Mouse (Mus musculus): ENCODE measurements at regions not wholly inside any gene's neighbourhood (a gene's known extent, or its start where the extent isn't known, plus 50 kb on each side); places are given as distances from the start of the nearest gene placed in this dataset.

DNA sequence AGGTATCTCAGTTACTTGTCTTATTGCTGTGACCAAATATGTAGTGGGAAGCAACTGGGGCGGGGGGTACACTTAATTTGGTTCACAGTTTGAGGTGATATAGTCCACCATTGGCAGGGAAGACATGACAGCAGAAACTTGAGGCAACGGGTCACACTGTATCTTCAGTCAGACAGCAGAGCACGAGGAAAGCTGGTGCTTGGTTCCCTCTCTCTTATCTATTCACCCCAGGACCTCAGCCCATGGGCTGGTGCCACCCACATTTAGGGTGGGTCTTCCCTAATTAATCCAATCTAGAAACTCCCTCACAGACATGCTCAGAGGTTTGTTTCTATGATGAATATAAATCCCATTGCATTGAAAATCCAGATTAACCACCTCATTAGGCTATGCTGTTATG, 56.5 kb downstream of the Otud1 start:
- ATAC-seq = peak; percentile 80; the same call in 1 of the 2 replicates
- Histone ChIP-seq H3K36me3 (no peaks in the 10 kb centered on the region), H3K27ac (no peak overlapping the region), H3K9me3 (replicated peaks) (no peaks in the 10 kb centered on the region), H3K4me1 (peaks cover 15% of the 10 kb centered on the region), H3K4me3 (no peak overlapping the region), H3K4me2 (no peak overlapping the region), H3K27me3 (replicated peaks) (no peaks in the 10 kb centered on the region), H3K9ac (no peak overlapping the region)
- WGBS (ENCODE audit: insufficient replicate concordance) = 21% methylated on average over 3 of the region's 3 CpGs

DNA sequence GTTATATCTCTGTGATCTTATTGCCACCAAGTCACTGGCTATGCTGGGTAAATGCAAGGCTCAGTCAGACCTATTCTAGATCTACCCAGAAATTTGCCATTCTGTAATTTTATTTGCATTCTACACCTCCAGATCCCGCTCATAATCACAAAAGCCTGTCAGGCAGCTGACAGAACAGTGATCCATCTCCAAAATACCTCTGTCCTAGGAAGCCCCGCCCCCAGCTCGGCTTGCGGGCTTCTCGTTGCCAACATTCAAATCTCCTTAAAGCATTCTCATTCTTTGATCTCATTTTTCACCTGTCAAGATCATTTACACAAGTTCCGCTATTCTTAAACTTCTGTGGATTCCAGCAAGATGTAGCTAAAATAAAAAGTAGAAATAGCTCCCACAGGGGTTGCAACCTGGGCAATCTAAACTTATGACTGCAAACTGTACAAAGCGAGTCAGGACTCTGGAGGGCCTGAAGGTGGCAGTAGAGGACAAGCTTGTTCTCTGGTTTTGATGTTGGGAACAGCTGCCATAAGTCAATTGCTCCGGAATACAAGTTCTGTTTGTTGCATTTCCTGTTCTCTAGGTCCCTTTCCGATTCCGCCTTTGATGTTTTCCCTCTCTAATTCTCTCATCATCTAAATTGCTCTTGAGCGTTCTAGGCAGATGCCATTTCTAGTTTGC, 58.1 kb downstream of the Otud1 start:
- Histone ChIP-seq H3K27me3 (replicated peaks) (no peaks in the 10 kb centered on the region), H3K36me3 (no peaks in the 10 kb centered on the region), H3K4me3 (no peak overlapping the region), H3K4me1 (peaks cover 15% of the 10 kb centered on the region), H3K4me2 (peak overlapping the region; percentile 52), H3K9me3 (replicated peaks) (no peaks in the 10 kb centered on the region), H3K27ac (no peak overlapping the region), H3K9ac (no peak overlapping the region)
- WGBS (ENCODE audit: insufficient replicate concordance) = 21% methylated on average over 11 of the region's 11 CpGs
- ATAC-seq = peak; percentile 61

DNA sequence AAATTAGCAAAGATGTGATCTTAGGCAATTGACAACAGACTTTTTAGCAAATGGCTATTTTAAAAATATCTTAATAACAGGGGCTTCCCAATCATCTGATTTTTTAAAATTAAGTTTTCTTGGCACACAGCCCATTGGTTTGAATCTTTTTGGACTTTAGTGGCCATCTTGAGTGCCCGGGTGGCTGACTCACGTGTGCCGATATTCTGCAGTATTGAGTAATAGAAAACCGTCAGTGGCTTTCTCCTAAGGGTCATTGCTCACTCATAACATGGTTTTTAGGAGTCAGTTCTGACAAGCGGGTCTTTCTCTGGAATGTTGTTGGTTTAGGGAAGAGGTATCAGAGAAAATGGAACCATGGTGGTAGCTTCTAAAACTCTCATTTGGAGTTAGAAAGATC, 58.8 kb downstream of the Otud1 start:
- H3K4me3 ChIP-seq = no peak overlapping the region
- no peak overlapping the region for H3K9ac ChIP-seq
- no peak overlapping the region for H3K27ac ChIP-seq
- H3K9me3 ChIP-seq (replicated peaks) = no peaks in the 10 kb centered on the region
- 83% methylated on average over 5 of the region's 5 CpGs for WGBS (ENCODE audit: insufficient replicate concordance)
- no peak for ATAC-seq
- no peaks in the 10 kb centered on the region for H3K27me3 ChIP-seq (replicated peaks)
- no peak overlapping the region for H3K4me2 ChIP-seq
- H3K4me1 ChIP-seq = peaks cover 15% of the 10 kb centered on the region
- H3K36me3 ChIP-seq = no peaks in the 10 kb centered on the region

DNA sequence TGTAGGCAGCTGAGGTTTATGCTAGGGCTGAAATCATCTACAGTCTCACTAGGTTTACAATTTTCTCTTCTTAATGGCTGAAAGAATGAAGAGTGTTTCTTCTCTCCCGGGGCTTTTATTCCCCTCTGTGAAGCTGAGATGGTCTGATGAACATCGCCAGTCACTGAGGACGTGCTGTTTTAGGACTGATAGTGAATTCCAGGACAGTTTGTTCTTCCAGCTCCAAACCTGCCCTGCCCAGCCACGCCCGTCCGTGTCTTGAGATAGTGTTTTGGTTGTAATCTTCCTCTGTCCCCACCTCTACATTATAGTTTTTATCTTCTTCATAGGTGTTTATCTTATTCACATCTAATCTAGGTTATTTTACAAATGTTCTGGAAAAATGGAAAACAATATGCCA, 68.5 kb downstream of the Otud1 start:
- no peaks in the 10 kb centered on the region for H3K36me3 ChIP-seq
- peaks cover 6% of the 10 kb centered on the region; the same call in 1 of the 2 replicates for H3K4me1 ChIP-seq
- 55% methylated on average over 6 of the region's 6 CpGs for WGBS (ENCODE audit: insufficient replicate concordance)
- no peak for ATAC-seq
- no peaks in the 10 kb centered on the region for H3K27me3 ChIP-seq (replicated peaks)
- no peak overlapping the region for H3K27ac ChIP-seq
- no peak overlapping the region for H3K4me3 ChIP-seq
- H3K4me2 ChIP-seq = no peak overlapping the region
- H3K9ac ChIP-seq = no peak overlapping the region
- H3K9me3 ChIP-seq (replicated peaks) = no peaks in the 10 kb centered on the region

DNA sequence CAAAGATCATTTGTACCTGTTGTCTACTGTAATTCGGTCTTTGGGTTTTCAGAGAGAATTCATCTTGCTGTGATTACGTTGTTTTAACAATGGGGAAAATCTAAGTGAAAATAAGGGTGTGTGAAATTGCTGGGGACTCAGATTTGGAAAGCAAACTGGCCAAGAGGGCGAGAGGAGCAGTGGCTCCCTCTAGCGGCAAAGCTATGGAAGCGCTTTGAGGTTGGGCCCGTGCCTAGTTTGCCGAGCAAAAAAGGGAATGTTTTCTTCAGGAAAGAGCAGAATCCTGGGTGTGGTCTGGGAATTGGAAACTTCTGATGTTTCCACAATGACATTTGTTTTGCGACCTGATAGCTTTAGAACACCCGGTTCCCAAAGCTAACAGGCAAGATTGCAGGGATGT, 69.4 kb downstream of the Otud1 start:
- WGBS (ENCODE audit: insufficient replicate concordance) = 9% methylated on average over 9 of the region's 9 CpGs
- Histone ChIP-seq H3K27ac (no peak overlapping the region), H3K9me3 (replicated peaks) (no peaks in the 10 kb centered on the region), H3K4me3 (no peak overlapping the region), H3K9ac (no peak overlapping the region), H3K4me1 (peaks cover 6% of the 10 kb centered on the region; the same call in 1 of the 2 replicates), H3K4me2 (no peak overlapping the region), H3K27me3 (replicated peaks) (no peaks in the 10 kb centered on the region), H3K36me3 (no peaks in the 10 kb centered on the region)
- no peak for ATAC-seq

DNA sequence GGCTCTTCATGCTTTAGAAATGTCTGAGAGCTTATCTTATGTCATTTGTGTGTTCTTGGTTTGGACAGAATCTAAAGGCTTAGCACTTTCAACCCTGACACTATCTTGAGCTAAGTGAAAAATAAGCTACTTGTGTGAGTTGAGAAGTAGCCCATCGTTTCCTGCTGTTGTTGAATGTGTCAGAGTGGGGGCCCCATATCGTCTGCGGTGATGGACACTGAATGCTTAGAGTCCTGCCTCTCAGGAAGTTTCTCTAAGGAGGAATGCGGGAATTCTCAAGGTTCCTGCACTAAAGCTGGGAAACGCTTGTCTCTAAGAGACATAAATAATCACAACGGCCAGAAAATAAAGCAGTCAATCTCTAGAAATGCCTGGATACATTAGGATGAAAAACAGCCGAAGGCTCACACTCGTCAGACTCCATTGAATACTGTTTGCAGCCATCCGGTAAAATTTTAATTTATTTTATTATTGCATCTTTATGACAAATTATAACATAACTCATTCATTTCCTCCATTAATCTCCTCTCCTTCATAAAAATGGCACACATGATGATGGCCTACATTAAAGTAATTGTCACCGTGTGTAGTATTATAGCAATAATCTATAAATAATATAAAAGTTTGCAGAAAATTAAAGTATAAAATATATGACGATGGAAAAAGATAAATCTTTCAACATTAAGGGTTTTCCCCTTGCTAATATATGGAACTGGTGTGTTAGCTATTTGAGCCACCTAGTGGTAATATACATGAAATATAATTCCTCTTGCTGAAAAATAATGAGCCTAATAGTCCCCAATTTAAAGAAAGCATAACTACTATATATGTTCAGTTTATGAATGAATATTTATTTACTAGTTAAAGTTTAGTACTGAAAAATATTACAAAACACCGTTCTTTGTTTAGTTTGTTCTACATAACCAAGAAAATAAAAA, 75.6 kb downstream of the Otud1 start:
- no peak for ATAC-seq
- H3K36me3 ChIP-seq = no peaks in the 10 kb centered on the region
- H3K27ac ChIP-seq = no peak overlapping the region
- no peaks in the 10 kb centered on the region for H3K4me1 ChIP-seq
- no peak overlapping the region for H3K4me3 ChIP-seq
- no peaks in the 10 kb centered on the region for H3K27me3 ChIP-seq (replicated peaks)
- H3K9me3 ChIP-seq (replicated peaks) = no peaks in the 10 kb centered on the region
- 53% methylated on average over 12 of the region's 12 CpGs for WGBS (ENCODE audit: insufficient replicate concordance)
- H3K9ac ChIP-seq = no peak overlapping the region
- no peak overlapping the region for H3K4me2 ChIP-seq

DNA sequence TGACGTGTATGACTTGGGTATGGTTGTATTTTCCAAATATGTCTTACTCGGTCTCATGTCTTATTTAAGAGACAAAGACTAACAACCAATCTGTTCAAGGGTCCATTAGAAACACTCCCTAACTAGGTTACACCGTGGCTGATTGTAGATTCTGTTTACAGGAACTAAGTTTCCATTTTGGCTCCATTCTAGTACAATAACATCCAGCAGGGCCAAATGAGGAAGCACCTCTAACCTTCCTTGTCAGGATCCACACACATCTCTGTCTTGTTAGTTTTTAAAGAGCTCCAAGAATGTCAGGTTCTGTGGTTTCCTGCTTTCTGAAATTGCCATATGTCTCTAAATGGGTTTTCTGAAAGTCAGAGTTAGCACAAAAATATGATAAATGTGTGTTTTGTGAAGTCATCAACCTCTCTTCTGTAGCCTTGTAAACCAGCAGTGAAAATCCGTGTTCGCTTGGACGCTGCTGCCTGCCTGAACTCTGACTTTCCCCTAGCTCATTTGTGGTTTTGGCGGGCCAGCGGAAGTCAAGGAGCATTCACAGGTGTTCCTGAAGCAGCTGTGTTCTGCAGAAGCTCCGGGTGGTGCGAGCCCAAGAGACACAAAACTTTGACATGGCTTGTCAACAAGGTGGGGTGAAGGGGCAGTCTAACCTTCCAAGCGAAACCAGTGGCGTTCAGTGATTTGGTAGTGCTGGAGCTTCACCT, 76.8 kb downstream of the Otud1 start:
- 52% methylated on average over 12 of the region's 12 CpGs for WGBS (ENCODE audit: insufficient replicate concordance)
- Histone ChIP-seq H3K4me2 (no peak overlapping the region), H3K27ac (no peak overlapping the region), H3K36me3 (no peaks in the 10 kb centered on the region), H3K4me3 (no peak overlapping the region), H3K9ac (no peak overlapping the region), H3K27me3 (replicated peaks) (no peaks in the 10 kb centered on the region), H3K4me1 (no peaks in the 10 kb centered on the region), H3K9me3 (replicated peaks) (no peaks in the 10 kb centered on the region)
- no peak for ATAC-seq

DNA sequence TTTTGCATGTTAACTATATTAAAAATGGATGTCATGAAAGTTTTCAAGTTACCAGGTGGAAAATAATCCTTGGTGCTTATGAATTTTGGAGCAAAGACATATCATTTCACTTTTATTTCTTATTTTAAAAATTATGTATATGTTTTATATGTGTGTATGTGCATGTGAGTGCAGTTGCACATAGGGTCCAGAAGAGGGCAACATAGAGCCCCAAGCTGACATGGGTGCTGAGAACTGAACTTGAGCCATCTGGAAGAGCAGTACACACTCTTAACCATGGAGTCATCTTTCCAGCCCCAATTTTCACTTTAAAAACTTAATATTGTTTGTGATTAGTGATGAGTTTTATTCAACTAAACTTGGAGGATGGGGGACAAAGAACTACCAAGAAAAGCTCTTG, 84.0 kb downstream of the Otud1 start:
- no peak for ATAC-seq
- H3K27me3 ChIP-seq (replicated peaks) = no peaks in the 10 kb centered on the region
- no peak overlapping the region for H3K4me2 ChIP-seq
- H3K36me3 ChIP-seq = no peaks in the 10 kb centered on the region
- H3K9ac ChIP-seq = no peak overlapping the region
- no peaks in the 10 kb centered on the region for H3K9me3 ChIP-seq (replicated peaks)
- H3K4me1 ChIP-seq = no peaks in the 10 kb centered on the region
- no peak overlapping the region for H3K27ac ChIP-seq
- no peak overlapping the region for H3K4me3 ChIP-seq

DNA sequence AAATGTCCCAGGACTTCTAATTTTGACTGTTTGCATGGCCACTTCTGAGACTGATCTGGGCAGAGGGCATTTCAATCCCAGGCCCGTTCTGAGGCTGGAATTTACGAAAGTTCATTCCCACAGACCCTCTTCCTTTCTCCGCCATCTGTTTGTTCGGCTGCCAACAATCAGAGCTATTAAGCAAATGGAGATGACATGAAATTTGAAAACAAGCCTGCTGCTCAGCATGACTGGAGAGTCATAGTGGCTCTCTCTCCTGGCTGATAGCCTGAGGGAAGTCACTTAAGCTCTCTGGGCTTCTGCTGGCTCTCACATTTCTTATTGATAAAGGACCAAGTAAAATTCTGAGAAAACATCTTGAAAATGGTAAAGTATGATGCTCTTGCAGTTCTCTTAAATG, 85.9 kb downstream of the Otud1 start:
- H3K9ac ChIP-seq = no peak overlapping the region
- H3K27me3 ChIP-seq (replicated peaks) = no peaks in the 10 kb centered on the region
- 81% methylated on average over 4 of the region's 4 CpGs for WGBS (ENCODE audit: insufficient replicate concordance)
- no peak for ATAC-seq
- H3K4me1 ChIP-seq = no peaks in the 10 kb centered on the region
- H3K27ac ChIP-seq = no peak overlapping the region
- no peaks in the 10 kb centered on the region for H3K36me3 ChIP-seq
- H3K4me2 ChIP-seq = no peak overlapping the region
- H3K9me3 ChIP-seq (replicated peaks) = no peaks in the 10 kb centered on the region
- no peak overlapping the region for H3K4me3 ChIP-seq

DNA sequence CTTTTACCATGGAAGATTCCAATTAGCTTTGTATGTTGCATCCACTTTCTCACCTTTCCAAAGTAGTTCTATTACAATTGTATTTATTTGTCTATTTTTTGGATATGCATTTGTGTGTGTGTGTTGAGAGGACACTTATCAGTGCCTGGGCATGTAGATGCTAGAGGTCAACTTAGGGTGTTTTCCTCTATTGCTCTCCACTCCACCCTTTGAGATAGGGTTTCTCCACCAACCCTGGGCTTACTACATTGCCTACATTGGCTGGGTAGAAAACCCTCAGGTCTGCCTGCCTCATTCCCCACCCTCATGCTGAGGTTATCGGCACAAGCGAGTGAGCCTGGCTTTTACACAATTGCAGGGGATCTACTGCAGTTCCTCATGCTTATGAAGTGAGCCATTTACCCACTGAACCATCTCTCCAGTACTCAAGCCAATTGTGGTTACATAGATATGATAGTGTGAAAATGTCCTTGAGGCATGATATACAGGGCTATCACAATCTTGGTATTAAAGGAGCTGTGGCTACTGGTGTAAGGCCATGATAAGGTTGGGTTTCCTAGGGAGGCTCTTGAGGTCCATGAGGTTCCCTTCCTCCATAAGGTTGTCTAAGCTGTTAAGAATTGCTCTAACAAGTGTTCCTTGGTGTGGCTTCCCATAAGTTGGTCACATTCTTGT, 87.6 kb downstream of the Otud1 start:
- Histone ChIP-seq H3K4me2 (no peak overlapping the region), H3K27me3 (replicated peaks) (no peaks in the 10 kb centered on the region), H3K36me3 (no peaks in the 10 kb centered on the region), H3K9me3 (replicated peaks) (no peaks in the 10 kb centered on the region), H3K9ac (no peak overlapping the region), H3K27ac (no peak overlapping the region), H3K4me1 (no peaks in the 10 kb centered on the region), H3K4me3 (no peak overlapping the region)
- WGBS (ENCODE audit: insufficient replicate concordance) = 56% methylated on average over 2 of the region's 2 CpGs
- peak; percentile 75 for ATAC-seq

DNA sequence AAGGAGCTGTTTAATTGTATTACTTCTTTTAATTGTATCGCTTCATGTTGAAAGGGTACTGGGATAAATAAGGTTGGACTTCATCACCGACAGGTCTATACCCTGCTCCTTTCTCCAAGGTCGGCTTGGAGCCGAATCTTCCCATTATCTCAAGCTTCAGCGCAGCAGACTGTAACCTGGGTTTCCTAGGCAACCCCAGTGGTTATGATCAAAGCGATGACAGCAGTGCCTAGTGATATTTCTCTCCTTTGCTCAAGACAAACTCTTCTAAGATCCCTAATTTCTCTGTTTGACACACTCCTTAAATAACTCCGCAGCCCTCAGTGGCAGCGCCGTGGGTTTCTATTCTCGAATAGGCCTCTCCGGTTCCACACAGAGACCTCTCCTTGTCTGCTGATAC, 95.2 kb downstream of the Otud1 start:
- no peaks in the 10 kb centered on the region for H3K4me1 ChIP-seq
- H3K36me3 ChIP-seq = no peaks in the 10 kb centered on the region
- no peaks in the 10 kb centered on the region for H3K9me3 ChIP-seq (replicated peaks)
- H3K4me3 ChIP-seq = no peak overlapping the region
- H3K27me3 ChIP-seq (replicated peaks) = no peaks in the 10 kb centered on the region
- 76% methylated on average over 11 of the region's 11 CpGs for WGBS (ENCODE audit: insufficient replicate concordance)
- no peak for ATAC-seq
- no peak overlapping the region for H3K27ac ChIP-seq
- H3K9ac ChIP-seq = no peak overlapping the region
- no peak overlapping the region for H3K4me2 ChIP-seq

DNA sequence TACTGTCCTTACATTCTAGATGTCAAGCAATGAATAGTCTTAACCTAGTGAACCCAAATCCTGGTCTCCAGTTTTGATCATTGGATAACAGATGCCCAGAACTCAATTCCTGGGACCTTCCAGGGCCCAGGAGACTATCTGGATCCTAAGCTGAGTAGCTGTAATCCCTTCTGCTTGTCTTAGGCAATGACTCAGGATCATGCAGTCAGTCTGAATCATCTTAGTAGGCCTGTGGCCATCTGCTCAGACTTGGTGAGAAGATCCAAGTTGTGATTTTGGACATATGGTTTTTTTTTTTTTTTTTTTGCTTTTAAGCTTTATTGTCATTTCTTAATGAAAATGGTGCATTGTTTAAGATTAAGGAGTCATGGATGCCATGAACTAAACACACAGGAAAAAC, 95.9 kb downstream of the Otud1 start:
- ATAC-seq = no peak

More for the DNA sequence above, 95.9 kb downstream of the Otud1 start:
- H3K4me1 ChIP-seq = no peaks in the 10 kb centered on the region
- no peak overlapping the region for H3K27ac ChIP-seq
- no peak overlapping the region for H3K4me2 ChIP-seq
- no peak overlapping the region for H3K9ac ChIP-seq
- no peaks in the 10 kb centered on the region for H3K9me3 ChIP-seq (replicated peaks)
- no peak overlapping the region for H3K4me3 ChIP-seq
- H3K36me3 ChIP-seq = no peaks in the 10 kb centered on the region
- no peaks in the 10 kb centered on the region for H3K27me3 ChIP-seq (replicated peaks)

Measured in liver, embryonic 12.5 days (tissue).